Mouse (Mus musculus) limb, embryonic 13.5 days (tissue): ENCODE results near the gene Ccl6. TPM values are rescaled to one million over a fixed set of nuclear protein-coding genes. Genes with fewer than 3 reads are reported as not detected.
"Not testable (repeated sequence)": the region's sequence is repeated elsewhere in the genome, so short reads cannot be mapped to it uniquely, and the experiment has no call there.

Experiments
- ATAC-seq: fragments of 200-750 bp; cut with Nextera tagmentation; 2 replicates; pipeline ENCODE4 v1.8.0; 2017; ENCODE audit warnings: low read depth, moderate number of reproducible peaks, moderate TSS enrichment; ENCODE audit not compliant: low FRiP score
- H3K27ac ChIP-seq: fragments of 300-500 bp; sonication (generic); 2 replicates; pipeline ENCODE4 v1.5.1; 2015; ENCODE audit warnings: inconsistent platforms, mild to moderate bottlenecking, moderate library complexity
- H3K27me3 ChIP-seq: fragments of 300-500 bp; sonication (generic); 2 replicates; pipeline ENCODE4 v1.6.1; 2015; ENCODE audit warnings: mild to moderate bottlenecking, inconsistent platforms
- H3K36me3 ChIP-seq: fragments of 300-500 bp; sonication (generic); 2 replicates; pipeline ENCODE4 v1.6.1; 2015; ENCODE audit warnings: inconsistent platforms, mild to moderate bottlenecking, moderate library complexity
- H3K4me1 ChIP-seq: fragments of 300-500 bp; sonication (generic); 2 replicates; pipeline ENCODE4 v1.6.1; 2015; ENCODE audit warnings: inconsistent platforms
- H3K4me2 ChIP-seq: fragments of 300-500 bp; sonication (generic); replicated peaks from 2 replicates; pipeline ENCODE4 v1.6.1; 2015; ENCODE audit warnings: inconsistent platforms, mild to moderate bottlenecking, moderate library complexity
- H3K4me3 ChIP-seq: fragments of 300-500 bp; sonication (generic); 2 replicates; pipeline ENCODE4 v1.5.1; 2015; ENCODE audit warnings: moderate library complexity, mild to moderate bottlenecking, inconsistent platforms
- H3K9ac ChIP-seq: fragments of 300-500 bp; sonication (generic); 2 replicates; pipeline ENCODE4 v1.6.1; 2015; ENCODE audit warnings: mild to moderate bottlenecking, inconsistent platforms
- H3K9me3 ChIP-seq: fragments of 300-500 bp; sonication (generic); 2 replicates; pipeline ENCODE4 v1.6.1; 2016; ENCODE audit warnings: inconsistent platforms
- WGBS: fragments of 180-500 bp; shearing (Covaris S2); methylation state at CpG from one replicate; pipeline ENCODE4 v1.1.7; 2015; 5-methylcytosine and 5-hydroxymethylcytosine counted together
- polyA plus RNA-seq: library from polyadenylated mRNA; unstranded; fragments of >200 nt; fragmentation: Nextera tagmentation; extraction: Ambion mirVana; gene quantifications from 2 replicates; pipeline ENCODE4 v1.2.1, GENCODE M21; 2015

Gene Ccl6
- polyA plus RNA-seq, 1 experiment from 2014 or later = 2.0 TPM

- not testable (repeated sequence) for H3K27me3 ChIP-seq, H3K36me3 ChIP-seq, H3K27ac ChIP-seq, H3K9me3 ChIP-seq, H3K4me1 ChIP-seq, H3K9ac ChIP-seq, H3K4me3 ChIP-seq, ATAC-seq, H3K4me2 ChIP-seq
- WGBS = 85% methylated on average over 7 of the region's 7 CpGs
Measured at GRCm38 (mm10) chr11:83551037-83551436, 41.9 kb downstream of the Ccl6 start.

- H3K9ac ChIP-seq = no peak overlapping the region
- H3K27me3 ChIP-seq = no peaks in the 10 kb centered on the region
- H3K9me3 ChIP-seq = no peaks in the 10 kb centered on the region
- WGBS = 85% methylated on average over 5 of the region's 5 CpGs
- ATAC-seq = no peak
- no peak overlapping the region for H3K4me3 ChIP-seq
- no peaks in the 10 kb centered on the region for H3K36me3 ChIP-seq
- H3K4me1 ChIP-seq = no peaks in the 10 kb centered on the region
- no peak overlapping the region for H3K27ac ChIP-seq
- no peak overlapping the region for H3K4me2 ChIP-seq
Measured at GRCm38 (mm10) chr11:83550186-83550632, 42.7 kb downstream of the Ccl6 start.

DNA sequence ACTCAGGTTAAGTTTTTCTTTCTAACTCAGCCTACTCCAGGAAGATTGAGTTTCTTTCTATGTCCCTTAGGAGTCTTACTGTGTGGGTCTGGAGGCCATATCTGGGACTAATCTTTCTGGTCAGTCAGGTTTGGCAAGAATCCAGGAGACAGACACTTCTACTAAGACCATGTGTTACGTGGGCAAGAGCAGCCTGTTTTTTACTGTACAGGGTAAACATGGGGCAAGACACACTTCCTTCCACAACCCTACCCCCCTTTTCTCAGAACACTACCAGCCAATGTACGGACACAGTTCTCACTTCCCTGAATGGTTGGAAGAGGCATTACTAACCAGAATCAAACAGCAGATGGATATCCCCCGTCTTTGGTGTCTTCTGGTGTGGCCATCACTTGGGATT, 48.7 kb downstream of the Ccl6 start:
- whole genome bisulfite sequencing = 48% methylated on average over 3 of the region's 3 CpGs

DNA sequence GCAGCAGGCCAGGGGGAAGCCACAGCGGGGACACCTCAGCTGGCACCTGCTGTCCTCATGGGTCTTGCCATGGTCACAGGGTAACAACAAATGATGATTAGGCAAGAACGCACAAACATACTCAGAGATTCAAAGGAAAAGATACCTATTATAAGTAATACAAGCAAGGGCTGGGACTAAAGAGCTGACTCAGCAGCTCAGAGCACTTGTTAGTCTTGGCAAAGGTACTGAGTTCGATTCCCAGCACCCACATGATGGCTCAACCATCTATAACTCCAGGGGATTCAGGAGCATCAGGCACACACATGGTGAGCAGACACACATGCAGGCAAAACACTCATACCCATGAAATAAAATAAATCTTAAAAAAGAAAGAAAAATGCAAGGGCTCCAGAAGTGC, 51.5 kb downstream of the Ccl6 start:
- no peaks in the 10 kb centered on the region for H3K27me3 ChIP-seq

More for the DNA sequence above, 48.7 kb downstream of the Ccl6 start:
- no peak overlapping the region for H3K27ac ChIP-seq
- H3K36me3 ChIP-seq = no peaks in the 10 kb centered on the region
- H3K9me3 ChIP-seq = no peaks in the 10 kb centered on the region
- no peak for ATAC-seq
- no peak overlapping the region for H3K9ac ChIP-seq
- peaks cover 6% of the 10 kb centered on the region; the same call in 1 of the 2 replicates for H3K4me1 ChIP-seq
- H3K27me3 ChIP-seq = no peaks in the 10 kb centered on the region
- no peak overlapping the region for H3K4me3 ChIP-seq
- H3K4me2 ChIP-seq = no peak overlapping the region

GRCm38 (mm10) chr11:83540931-83541330, 52.0 kb downstream of the Ccl6 start:
- no peak for ATAC-seq
- H3K27ac ChIP-seq = no peak overlapping the region
- 76% methylated on average over 2 of the region's 2 CpGs for WGBS
- H3K4me3 ChIP-seq = no peak overlapping the region
- no peak overlapping the region for H3K9ac ChIP-seq
- no peaks in the 10 kb centered on the region for H3K27me3 ChIP-seq
- H3K4me2 ChIP-seq = no peak overlapping the region
- H3K4me1 ChIP-seq = peaks cover 14% of the 10 kb centered on the region
- no peaks in the 10 kb centered on the region for H3K9me3 ChIP-seq
- no peaks in the 10 kb centered on the region for H3K36me3 ChIP-seq

More for the DNA sequence above, 51.5 kb downstream of the Ccl6 start:
- ATAC-seq = no peak
- H3K4me2 ChIP-seq = no peak overlapping the region
- no peak overlapping the region for H3K4me3 ChIP-seq
- H3K9me3 ChIP-seq = no peaks in the 10 kb centered on the region
- WGBS = 84% methylated on average over 3 of the region's 3 CpGs
- no peaks in the 10 kb centered on the region for H3K36me3 ChIP-seq
- no peak overlapping the region for H3K27ac ChIP-seq
- peaks cover 9% of the 10 kb centered on the region for H3K4me1 ChIP-seq
- H3K9ac ChIP-seq = no peak overlapping the region

GRCm38 (mm10) chr11:83538705-83539314, 54.1 kb downstream of the Ccl6 start:
- ATAC-seq = no peak
- no peak overlapping the region for H3K9ac ChIP-seq
- H3K27ac ChIP-seq = no peak overlapping the region
- peaks cover 27% of the 10 kb centered on the region for H3K4me1 ChIP-seq
- H3K36me3 ChIP-seq = no peaks in the 10 kb centered on the region
- WGBS = 71% methylated on average over 3 of the region's 3 CpGs
- H3K4me3 ChIP-seq = no peak overlapping the region
- no peaks in the 10 kb centered on the region for H3K27me3 ChIP-seq
- H3K4me2 ChIP-seq = no peak overlapping the region
- no peaks in the 10 kb centered on the region for H3K9me3 ChIP-seq

Other genes with a start within 250 kb of the Ccl6 start
- 3.7 and 4.1 TPM in 2 replicates for gene Rasl10b, start 183.9 kb downstream of the Ccl6 start, polyA plus RNA-seq
- not detected in 2 replicates for gene Gas2l2, start 163.6 kb downstream of the Ccl6 start, polyA plus RNA-seq
- 0.56 TPM in 1 of 2 replicates, not detected in the other for gene 1700020L24Rik, start 155.4 kb downstream of the Ccl6 start, polyA plus RNA-seq
- 3.0 and 4.5 TPM in 2 replicates for gene Mmp28, start 130.0 kb downstream of the Ccl6 start, polyA plus RNA-seq
- gene Taf15, start 120.0 kb downstream of the Ccl6 start, polyA plus RNA-seq = 16.9 and 19.3 TPM in 2 replicates
- not detected in 2 replicates for gene Heatr9, start 70.9 kb downstream of the Ccl6 start, polyA plus RNA-seq
- 0.66 and 1.2 TPM in 2 replicates for gene Ccl5, start 62.6 kb downstream of the Ccl6 start, polyA plus RNA-seq
- gene Ccl9, start 14.5 kb downstream of the Ccl6 start, polyA plus RNA-seq = 2.3 and 2.9 TPM in 2 replicates
- not detected in 2 replicates for gene Rpl9-ps1, start 52.5 kb upstream of the Ccl6 start, polyA plus RNA-seq
- 1.6 TPM in 2 replicates for gene Ccl3, start 56.3 kb upstream of the Ccl6 start, polyA plus RNA-seq
- 0.41 and 1.0 TPM in 2 replicates for gene Ccl4, start 69.5 kb upstream of the Ccl6 start, polyA plus RNA-seq
- 0.39 and 0.66 TPM in 2 replicates for gene Wfdc17, start 110.9 kb upstream of the Ccl6 start, polyA plus RNA-seq
- 0.55 TPM in 1 of 2 replicates, not detected in the other for gene Wfdc18, start 115.9 kb upstream of the Ccl6 start, polyA plus RNA-seq
- not detected in 2 replicates for gene Wfdc21, start 153.9 kb upstream of the Ccl6 start, polyA plus RNA-seq
- gene Heatr6, start 160.6 kb upstream of the Ccl6 start, polyA plus RNA-seq = 34.4 and 35.5 TPM in 2 replicates